Mouse (Mus musculus) forebrain, embryonic 16.5 days (tissue): Measurements from ENCODE around the gene Bad. TPM values are rescaled to one million over a fixed set of nuclear protein-coding genes. Genes with fewer than 3 reads are reported as not detected.

Experiments used
- ATAC-seq: fragments of 200-750 bp; cut with Nextera tagmentation; 2 replicates; pipeline ENCODE4 v1.8.0; 2017; ENCODE audit warnings: mild to moderate bottlenecking, moderate library complexity
- H3K27ac ChIP-seq: fragments of 300-500 bp; sonication (generic); 2 replicates; pipeline ENCODE4 v1.5.1; 2014; ENCODE audit warnings: low read length, control low read depth
- H3K27me3 ChIP-seq: fragments of 300-500 bp; sonication (generic); replicated peaks from 2 replicates; pipeline ENCODE4 v1.6.1; 2014; ENCODE audit warnings: low read length; ENCODE audit not compliant: control insufficient read depth, insufficient read depth
- H3K36me3 ChIP-seq: fragments of 300-500 bp; sonication (generic); 2 replicates; pipeline ENCODE4 v1.6.1; 2014; ENCODE audit not compliant: control insufficient read depth, insufficient read depth
- H3K4me1 ChIP-seq: fragments of 300-500 bp; sonication (generic); replicated peaks from 2 replicates; pipeline ENCODE4 v1.6.1; 2014; ENCODE audit warnings: low read length; ENCODE audit not compliant: control insufficient read depth, insufficient read depth
- H3K4me2 ChIP-seq: fragments of 300-500 bp; sonication (generic); 2 replicates; pipeline ENCODE4 v1.6.1; 2014; ENCODE audit warnings: mild to moderate bottlenecking, low read length, control low read depth
- H3K4me3 ChIP-seq: fragments of 300-500 bp; sonication (generic); replicated peaks from 2 replicates; pipeline ENCODE4 v1.5.1; 2014; ENCODE audit warnings: mild to moderate bottlenecking, low read length, control low read depth
- H3K9ac ChIP-seq: fragments of 300-500 bp; sonication (generic); replicated peaks from 2 replicates; pipeline ENCODE4 v1.6.1; 2014; ENCODE audit warnings: low read depth, low read length, control low read depth
- H3K9me3 ChIP-seq: fragments of 300-500 bp; sonication (generic); 2 replicates; pipeline ENCODE4 v1.6.1; 2016; ENCODE audit warnings: low read length; ENCODE audit not compliant: control insufficient read depth
- WGBS: fragments of 180-500 bp; shearing (Covaris S2); extraction: QIAGEN DNeasy Blood & Tissue Kit; methylation state at CpG from one replicate; pipeline ENCODE4 v1.1.7; 2014; 5-methylcytosine and 5-hydroxymethylcytosine counted together
- microRNA-seq: library from miRNA; unstranded; fragments of <30 nt; microRNA quantifications from one replicate; pipeline ENCODE4, GENCODE M21; 2017
- polyA plus RNA-seq: library from polyadenylated mRNA; unstranded; fragments of >200 nt; fragmentation: Nextera tagmentation; extraction: Ambion mirVana; gene quantifications from 2 replicates; pipeline ENCODE4 v1.2.1, GENCODE M21; 2015

Bad gene
- polyA plus RNA-seq, 1 experiment from 2014 or later = 88.4 TPM

- H3K27ac ChIP-seq = no peak overlapping the region
- no peak overlapping the region for H3K4me2 ChIP-seq
- no peaks in the 10 kb centered on the region for H3K36me3 ChIP-seq
- H3K9me3 ChIP-seq = no peaks in the 10 kb centered on the region
- ATAC-seq = no peak
- H3K4me1 ChIP-seq = peaks cover 37% of the 10 kb centered on the region
- H3K4me3 ChIP-seq = no peak overlapping the region
- no peak overlapping the region for H3K9ac ChIP-seq
- 88% methylated on average over 8 of the region's 8 CpGs for WGBS
- no peaks in the 10 kb centered on the region for H3K27me3 ChIP-seq
These were observed 52.3 kb downstream of the Bad start for GRCm38 (mm10) chr19:6994002-6994401.

- H3K4me2 ChIP-seq = no peak overlapping the region
- WGBS = 80% methylated on average over 8 of the region's 8 CpGs
- peaks cover 37% of the 10 kb centered on the region for H3K4me1 ChIP-seq
- no peak overlapping the region for H3K9ac ChIP-seq
- H3K4me3 ChIP-seq = no peak overlapping the region
- no peak for ATAC-seq
- no peak overlapping the region for H3K27ac ChIP-seq
- H3K27me3 ChIP-seq = no peaks in the 10 kb centered on the region
- no peaks in the 10 kb centered on the region for H3K36me3 ChIP-seq
- H3K9me3 ChIP-seq = no peaks in the 10 kb centered on the region
These were observed 52.8 kb downstream of the Bad start for GRCm38 (mm10) chr19:6994489-6994888.

- 50% methylated on average over 20 of the region's 21 CpGs for whole genome bisulfite sequencing
- no peak for ATAC-seq
- peak overlapping the region; percentile 81 for H3K9ac ChIP-seq
- no peak overlapping the region for H3K27ac ChIP-seq
- H3K36me3 ChIP-seq = peaks cover 6% of the 10 kb centered on the region; the same call in 1 of the 2 replicates
- peaks cover 37% of the 10 kb centered on the region for H3K4me1 ChIP-seq
- H3K9me3 ChIP-seq = no peaks in the 10 kb centered on the region
- H3K4me2 ChIP-seq = peak overlapping the region; percentile 96
- no peaks in the 10 kb centered on the region for H3K27me3 ChIP-seq
- H3K4me3 ChIP-seq = peak overlapping the region; percentile 85
These were observed 53.8 kb downstream of the Bad start for GRCm38 (mm10) chr19:6995255-6995991.

GRCm38 (mm10) chr19:6996006-6996405 is 54.3 kb downstream of the Bad start, which contains the start of the genes Nudt22 and Trpt1:
TSS of gene Nudt22 (minus strand) at chr19:6996117.
TSS of gene Trpt1 (plus strand) at chr19:6996131.
- Histone ChIP-seq H3K4me2 (peak within 1 kb of the TSS; percentile 96), H3K9ac (peak within 1 kb of the TSS; percentile 81), H3K27me3 (no peaks in the 10 kb centered on the region), H3K27ac (peak within 1 kb of the TSS; percentile 47; the same call in 1 of the 2 replicates), H3K9me3 (no peaks in the 10 kb centered on the region), H3K36me3 (peaks cover 7% of the 10 kb centered on the region; the same call in 1 of the 2 replicates), H3K4me1 (peaks cover 37% of the 10 kb centered on the region), H3K4me3 (peak within 1 kb of the TSS; percentile 85)
- peak; percentile 70 for ATAC-seq
- WGBS = under 1% methylated on average over 24 of the region's 24 CpGs

GRCm38 (mm10) chr19:6997721-6998290 is 56.1 kb downstream of the Bad start:
- no peaks in the 10 kb centered on the region for H3K9me3 ChIP-seq
- H3K36me3 ChIP-seq = peaks cover 7% of the 10 kb centered on the region; the same call in 1 of the 2 replicates
- H3K9ac ChIP-seq = no peak overlapping the region
- ATAC-seq = no peak
- H3K27ac ChIP-seq = no peak overlapping the region
- no peak overlapping the region for H3K4me2 ChIP-seq
- peaks cover 29% of the 10 kb centered on the region for H3K4me1 ChIP-seq
- H3K27me3 ChIP-seq = no peaks in the 10 kb centered on the region
- WGBS = 84% methylated on average over 9 of the region's 9 CpGs
- H3K4me3 ChIP-seq = no peak overlapping the region

GRCm38 (mm10) chr19:6999360-7000063 is 57.9 kb downstream of the Bad start:
- Histone ChIP-seq H3K4me1 (peaks cover 23% of the 10 kb centered on the region), H3K9me3 (no peaks in the 10 kb centered on the region), H3K27ac (no peak overlapping the region), H3K36me3 (peaks cover 7% of the 10 kb centered on the region; the same call in 1 of the 2 replicates), H3K9ac (no peak overlapping the region), H3K4me3 (no peak overlapping the region), H3K27me3 (no peaks in the 10 kb centered on the region), H3K4me2 (no peak overlapping the region)
- WGBS = 97% methylated on average over 19 of the region's 19 CpGs
- no peak for ATAC-seq

Small RNA genes within 50 kb of the gene (microRNA-seq; reads per million reads assigned to microRNA genes)
- 1.2 reads per million for gene Mir6990

Other genes with a start within 250 kb of the Bad start
- gene Rps6ka4, start 101.2 kb upstream of the Bad start, polyA plus RNA-seq = 9.4 and 9.7 TPM in 2 replicates
- 0.68 and 1.1 TPM in 2 replicates for gene Ccdc88b, start 83.7 kb upstream of the Bad start, polyA plus RNA-seq
- 104 and 116 TPM in 2 replicates for gene Trmt112, start 32.2 kb upstream of the Bad start, polyA plus RNA-seq
- gene Prdx5, start 31.8 kb upstream of the Bad start, polyA plus RNA-seq = 244 and 272 TPM in 2 replicates
- 16.1 and 18.8 TPM in 2 replicates for gene Esrra, start 20.0 kb upstream of the Bad start, polyA plus RNA-seq
- 0.37 and 0.89 TPM in 2 replicates for gene Catsperz, start 16.5 kb upstream of the Bad start, polyA plus RNA-seq
- 2.1 and 3.3 TPM in 2 replicates for gene Kcnk4, start 7.3 kb upstream of the Bad start, polyA plus RNA-seq
- gene Gpr137, start 619 bp downstream of the Bad start, polyA plus RNA-seq = 46.3 and 52.5 TPM in 2 replicates
- gene Ppp1r14b, start 33.1 kb downstream of the Bad start, polyA plus RNA-seq = 132 and 140 TPM in 2 replicates
- gene Plcb3, start 34.6 kb downstream of the Bad start, polyA plus RNA-seq = 11.5 and 12.3 TPM in 2 replicates
- 73.8 and 101 TPM in 2 replicates for gene Fkbp2, start 38.6 kb downstream of the Bad start, polyA plus RNA-seq
- gene Vegfb, start 45.8 kb downstream of the Bad start, polyA plus RNA-seq = 42.5 and 44.6 TPM in 2 replicates
- 18.3 and 23.3 TPM in 2 replicates for gene Dnajc4, start 50.7 kb downstream of the Bad start, polyA plus RNA-seq
- 15.5 and 16.0 TPM in 2 replicates for gene Nudt22, start 54.3 kb downstream of the Bad start, polyA plus RNA-seq
- gene Trpt1, start 54.3 kb downstream of the Bad start, polyA plus RNA-seq = 12.5 and 17.9 TPM in 2 replicates
- gene Fermt3, start 77.6 kb downstream of the Bad start, polyA plus RNA-seq = 3.3 and 3.8 TPM in 2 replicates
- gene Stip1, start 98.1 kb downstream of the Bad start, polyA plus RNA-seq = 246 and 247 TPM in 2 replicates
- 4.0 and 5.3 TPM in 2 replicates for gene Macrod1, start 114.9 kb downstream of the Bad start, polyA plus RNA-seq
- 13.8 and 16.1 TPM in 2 replicates for gene Flrt1, start 163.9 kb downstream of the Bad start, polyA plus RNA-seq